Mouse (Mus musculus): ENCODE data around the gene Schip1.

The Schip1 gene

DNA sequence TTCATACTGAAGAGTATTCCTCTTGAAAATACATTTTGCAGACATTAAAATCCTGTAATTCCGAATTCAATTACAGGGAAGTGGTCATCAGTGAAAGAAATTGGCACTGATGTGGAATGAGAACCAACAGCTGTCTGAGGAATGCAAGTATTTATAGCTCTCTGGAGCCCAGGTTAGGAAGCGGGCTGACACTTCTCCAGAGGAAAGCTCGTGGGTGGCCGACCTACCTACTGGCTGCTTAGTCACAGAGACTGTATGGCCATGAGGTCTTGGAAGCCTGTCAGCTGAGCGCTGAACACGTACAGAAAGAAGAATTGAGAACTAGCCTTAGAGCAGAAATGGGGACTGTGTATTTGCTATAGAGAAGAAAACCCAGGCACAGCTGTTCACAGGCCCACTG is 545.4 kb downstream of the Schip1 start:
- no peak for DNase-seq (ENCODE audit: low spot score in 2 of 2)

DNA sequence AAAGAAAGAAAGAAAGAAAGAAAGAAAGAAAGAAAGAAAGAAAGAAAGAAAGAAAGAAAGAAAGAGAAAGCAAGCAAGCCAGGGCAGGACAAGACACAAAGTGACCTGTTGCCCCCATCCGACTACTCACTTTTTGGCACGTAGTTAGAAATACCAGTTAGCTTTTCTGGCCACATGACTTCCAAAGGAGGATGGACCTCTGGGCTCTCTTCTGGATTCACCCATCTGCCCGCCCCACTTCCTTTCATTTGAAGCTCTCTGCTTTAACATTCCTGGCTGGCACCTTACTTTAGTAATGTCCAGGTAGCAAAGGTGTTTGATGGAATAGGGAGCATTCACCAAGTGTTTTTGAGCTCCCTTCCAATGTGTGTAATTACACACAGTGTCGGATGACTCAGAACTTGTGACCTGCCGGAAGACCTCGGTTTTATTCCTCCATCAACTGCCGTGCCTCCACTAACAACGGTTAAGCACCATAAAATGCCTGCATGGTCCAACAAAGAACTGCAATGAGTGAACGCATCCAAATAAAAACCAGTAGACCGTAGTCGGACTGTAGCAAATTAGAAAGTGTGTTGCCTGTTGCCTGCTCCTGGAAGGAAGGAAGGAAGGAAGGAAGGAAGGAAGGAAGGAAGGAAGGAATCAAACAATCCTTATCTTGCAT is 546.1 kb downstream of the Schip1 start:
- no peak for DNase-seq (ENCODE audit: low spot score in 2 of 2)

DNA sequence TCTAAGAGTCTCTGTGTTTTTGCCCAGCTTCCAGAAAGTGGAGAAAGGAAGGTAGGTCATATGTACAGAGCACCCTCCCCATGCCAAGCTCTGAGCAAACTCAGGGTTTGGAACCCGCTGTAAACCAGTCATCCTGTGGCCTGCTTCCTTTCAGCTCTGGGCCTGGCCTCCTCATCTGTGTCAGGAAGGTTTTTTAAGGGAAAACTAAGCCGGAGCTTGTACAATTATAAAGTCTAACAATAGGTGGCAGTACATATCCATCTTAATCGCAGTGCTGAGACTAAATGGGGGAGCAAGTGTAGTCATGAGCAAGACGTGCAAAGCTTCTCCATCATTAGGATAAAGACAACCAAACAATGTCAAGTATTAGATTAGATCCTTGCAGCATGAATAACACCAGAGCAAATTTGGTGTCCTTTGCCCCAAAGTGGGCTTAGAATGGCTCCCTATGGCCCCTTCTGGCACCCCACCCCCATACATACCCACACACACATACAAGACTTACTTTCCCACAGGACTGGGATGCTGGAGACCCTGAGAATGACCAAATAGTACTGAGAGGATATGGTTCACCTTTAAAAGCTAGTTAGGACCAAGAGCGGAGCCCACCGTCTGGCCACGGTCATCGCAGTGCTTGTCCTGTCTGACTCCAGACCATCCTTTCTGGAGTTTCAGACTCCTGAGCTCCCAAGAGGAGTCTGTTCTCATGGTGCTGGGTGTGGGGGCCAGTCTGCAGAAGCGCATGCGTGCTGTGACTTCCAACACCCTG is 550.6 kb downstream of the Schip1 start:
- no peak for DNase-seq (ENCODE audit: low spot score in 2 of 2)

DNA sequence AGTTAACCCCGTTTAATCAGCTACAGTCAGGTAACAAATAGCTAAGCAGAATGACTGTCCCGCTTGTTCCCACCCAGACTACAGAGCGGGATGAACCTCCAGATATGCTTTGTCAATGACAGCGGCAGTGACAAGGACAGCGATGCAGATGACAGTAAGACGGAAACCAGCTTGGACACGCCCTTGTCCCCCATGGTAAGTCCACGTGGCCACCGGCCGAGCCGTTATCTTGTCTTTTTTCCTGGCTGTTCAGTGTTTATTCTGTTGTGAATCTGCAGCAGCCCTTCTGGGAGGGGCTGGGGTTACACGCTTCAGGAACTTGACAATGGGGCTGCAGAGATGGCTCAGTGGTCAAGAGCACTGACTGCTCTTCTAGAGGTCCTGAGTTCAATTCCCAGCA is 551.8 kb downstream of the Schip1 start:
- DNase-seq (ENCODE audit: low spot score in 2 of 2): no peak

- no peak for DNase-seq (ENCODE audit: low spot score in 2 of 2)
These were observed 553.1 kb downstream of the Schip1 start for GRCm38 (mm10) chr3:68617708-68618107.

GRCm38 (mm10) chr3:68619097-68619496 is 554.5 kb downstream of the Schip1 start:
- DNase-seq (ENCODE audit: low spot score in 2 of 2): no peak

- DNase-seq (ENCODE audit: low spot score in 2 of 2): no peak
These were observed 557.4 kb downstream of the Schip1 start for GRCm38 (mm10) chr3:68621971-68622370.

DNA sequence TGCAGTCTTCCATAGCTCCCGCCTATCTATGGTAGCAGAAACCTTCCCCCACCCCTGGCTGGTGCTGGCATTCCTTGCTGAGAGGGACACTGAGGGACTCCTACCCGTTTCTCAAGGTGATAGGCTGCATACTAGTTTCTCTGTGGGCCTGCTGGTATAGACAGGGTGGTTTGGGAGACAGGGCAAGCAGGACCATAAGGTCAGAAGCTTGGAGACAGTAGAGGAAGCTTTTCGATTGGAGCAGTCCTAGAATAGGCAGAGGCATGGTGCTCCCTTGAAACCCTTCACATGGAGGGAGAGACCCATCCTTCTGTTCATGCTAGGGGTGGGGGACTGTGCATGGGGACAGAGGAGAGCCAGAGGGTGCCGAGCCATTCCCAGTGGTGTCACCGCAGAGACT is 558.4 kb downstream of the Schip1 start:
- DNase-seq (ENCODE audit: low spot score in 2 of 2): no peak

GRCm38 (mm10) chr3:68624471-68624870 is 559.9 kb downstream of the Schip1 start:
- DNase-seq (ENCODE audit: low spot score in 2 of 2): no peak

GRCm38 (mm10) chr3:68630261-68630660 is 565.7 kb downstream of the Schip1 start:
- no peak for DNase-seq (ENCODE audit: low spot score in 2 of 2)

DNA sequence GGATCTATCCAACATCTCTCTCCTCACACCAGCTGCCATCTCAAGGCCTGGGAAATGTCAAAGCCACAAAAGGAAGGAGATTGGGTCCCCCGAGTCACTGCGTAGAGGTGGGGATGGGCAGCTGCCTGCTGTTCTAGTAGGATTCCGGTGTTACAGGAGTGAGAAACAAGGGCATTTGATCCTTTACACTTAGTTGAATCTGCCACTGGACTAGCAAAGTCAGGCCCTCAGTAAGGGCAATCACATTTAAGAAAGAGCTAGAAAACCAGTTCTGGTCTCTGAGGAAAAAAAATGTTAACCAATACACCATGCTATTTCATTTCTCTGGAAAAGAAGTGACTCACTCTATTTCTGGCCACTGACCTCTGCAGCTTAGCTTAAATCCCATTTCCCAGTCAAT is 566.2 kb downstream of the Schip1 start:
- no peak for DNase-seq (ENCODE audit: low spot score in 2 of 2)

DNA sequence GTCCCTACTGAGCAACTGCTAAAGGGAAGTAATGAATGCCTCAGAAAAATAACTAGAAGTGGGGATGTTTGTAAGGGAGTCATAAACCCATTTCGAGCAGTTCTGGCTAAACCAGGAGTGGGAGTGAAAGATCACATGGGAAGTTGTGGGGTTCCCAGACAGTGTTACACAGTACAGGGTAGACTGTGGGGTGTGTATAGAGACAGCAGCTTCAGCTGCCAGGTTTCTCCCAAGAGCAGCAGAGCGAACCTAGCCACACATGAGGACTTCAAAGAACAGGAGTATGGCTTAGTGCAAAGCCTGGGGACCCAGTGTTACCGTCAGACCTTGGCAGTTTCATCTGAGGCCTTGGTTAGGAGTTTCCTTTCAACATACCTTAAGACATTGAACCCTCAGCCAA is 568.1 kb downstream of the Schip1 start:
- no peak for DNase-seq (ENCODE audit: low spot score in 2 of 2)

DNA sequence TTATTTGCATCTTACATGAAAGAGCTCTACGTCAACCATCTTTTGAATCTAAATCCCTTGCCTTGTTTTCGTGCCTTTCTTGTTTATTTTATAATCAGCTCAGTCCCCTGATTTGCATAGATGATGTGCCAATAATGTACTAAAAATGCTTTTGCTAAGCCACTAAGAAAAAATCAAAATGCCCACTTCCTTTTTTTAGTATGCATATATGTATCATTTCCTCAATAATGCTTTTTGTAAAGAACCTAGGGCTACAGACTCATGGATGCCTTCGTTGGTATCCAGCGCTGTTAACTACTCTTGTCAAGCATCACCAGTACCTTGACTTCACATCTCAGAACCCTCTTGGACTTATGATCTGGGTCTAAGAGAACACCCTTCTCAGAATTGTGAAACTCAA is 569.0 kb downstream of the Schip1 start:
- DNase-seq (ENCODE audit: low spot score in 2 of 2): no peak

GRCm38 (mm10) chr3:68637960-68638359 is 573.4 kb downstream of the Schip1 start:
- no peak for DNase-seq (ENCODE audit: low spot score in 2 of 2)

GRCm38 (mm10) chr3:68638703-68639102 is 574.1 kb downstream of the Schip1 start:
- DNase-seq (ENCODE audit: low spot score in 2 of 2): no peak

DNA sequence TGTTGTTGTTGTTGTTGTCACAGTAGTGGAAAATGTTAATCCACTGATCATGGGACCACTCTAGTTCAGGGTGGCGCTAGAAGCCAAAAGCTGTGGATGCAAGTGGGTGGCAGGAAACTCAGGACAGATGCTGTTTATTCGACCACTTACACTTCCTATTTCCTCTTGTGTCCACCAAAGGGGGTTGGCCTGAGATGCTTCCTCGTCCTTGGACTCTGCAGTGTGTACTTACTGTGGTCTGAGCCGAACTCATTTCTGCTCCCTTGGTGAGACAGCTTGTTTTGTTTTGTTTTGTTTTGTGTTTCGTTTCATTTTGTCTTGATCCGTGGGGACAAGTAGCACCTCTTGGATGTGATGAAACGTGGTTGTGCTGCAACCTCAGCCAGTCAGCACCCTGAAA is 578.3 kb downstream of the Schip1 start:
- no peak for DNase-seq (ENCODE audit: low spot score in 2 of 2)

DNA sequence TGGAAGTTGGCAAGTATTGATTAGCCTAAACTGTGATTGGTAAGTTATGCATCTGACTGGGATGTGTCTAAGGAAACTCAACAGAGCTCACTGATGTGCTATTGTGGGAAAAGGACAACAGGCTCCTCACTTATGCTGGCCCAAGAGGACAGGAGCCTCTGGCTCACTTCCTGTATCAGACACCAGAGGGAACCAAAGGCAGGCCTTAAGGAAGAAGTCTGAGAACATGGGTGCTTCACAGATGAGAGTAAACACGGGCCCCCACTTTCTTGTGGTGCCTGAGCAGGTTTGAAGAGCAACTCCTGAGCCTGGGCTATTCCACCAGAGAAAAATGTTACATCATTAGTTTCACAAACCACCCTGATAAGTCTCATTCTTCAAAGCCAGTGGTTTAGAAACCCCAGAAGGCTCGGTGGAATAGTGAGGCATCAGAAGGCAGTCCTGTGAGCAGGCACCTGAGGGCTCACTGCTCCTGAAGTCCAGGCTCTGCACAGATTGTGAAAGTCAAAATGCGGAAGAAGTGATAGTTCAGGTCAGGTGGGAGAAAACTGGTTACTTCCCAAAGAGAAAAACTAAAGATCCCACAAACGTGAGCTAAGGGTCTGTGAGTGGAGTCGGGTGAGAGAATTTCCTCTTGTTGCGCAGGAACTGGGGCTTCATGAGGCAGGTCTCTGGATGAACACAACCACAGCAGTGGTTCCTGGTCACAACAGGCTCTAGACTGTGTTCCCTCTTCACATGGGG is 582.0 kb downstream of the Schip1 start:
- peak in 1 of 2 experiments; percentile 67 for DNase-seq (ENCODE audit: low spot score in 2 of 2)

GRCm38 (mm10) chr3:68647282-68647681 is 582.7 kb downstream of the Schip1 start:
- no peak for DNase-seq (ENCODE audit: low spot score in 2 of 2)

GRCm38 (mm10) chr3:68650251-68650650 is 585.6 kb downstream of the Schip1 start:
- no peak for DNase-seq (ENCODE audit: low spot score in 2 of 2)

DNA sequence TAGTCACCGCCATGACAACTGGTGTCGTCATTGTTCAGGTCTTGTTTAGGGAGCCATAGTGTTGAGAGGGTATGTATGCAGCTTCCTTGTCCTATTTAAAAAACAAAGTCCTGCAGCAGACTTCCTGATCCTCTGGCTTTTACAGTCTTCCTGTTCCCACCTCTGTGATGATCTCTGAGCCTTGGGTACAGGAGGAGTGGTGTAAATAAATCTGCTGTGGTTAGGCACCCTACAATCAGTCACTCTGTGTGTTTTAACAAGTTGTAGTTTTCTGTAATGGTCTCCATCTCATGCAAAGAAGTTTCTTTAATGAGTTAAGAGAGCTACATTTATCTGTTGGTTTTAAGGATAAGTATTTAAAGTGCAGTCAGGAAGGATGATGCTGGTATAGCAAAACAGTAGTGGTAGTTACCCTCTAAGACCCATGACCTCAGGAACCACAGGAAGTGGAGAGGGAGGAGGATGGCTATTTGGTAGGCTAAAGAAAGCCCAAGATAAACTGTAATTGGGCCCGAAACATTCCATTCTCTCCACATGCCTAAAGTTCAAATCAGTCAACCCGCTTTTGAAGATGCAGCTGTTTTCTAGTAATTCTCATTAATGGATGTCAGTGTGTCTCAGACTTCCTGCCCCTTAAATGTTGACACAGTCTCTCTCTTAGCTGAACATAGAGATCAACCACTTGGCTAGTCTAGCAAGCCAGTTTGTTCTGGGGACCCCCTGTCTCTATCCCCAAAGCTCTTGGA is 592.2 kb downstream of the Schip1 start:
- DNase-seq (ENCODE audit: low spot score in 2 of 2): no peak

- DNase-seq (ENCODE audit: low spot score in 2 of 2): no peak
These were observed 593.1 kb downstream of the Schip1 start for GRCm38 (mm10) chr3:68657589-68658245.

- no peak for DNase-seq (ENCODE audit: low spot score in 2 of 2)
These were observed 595.4 kb downstream of the Schip1 start for GRCm38 (mm10) chr3:68659996-68660395.
